Mouse (Mus musculus) liver, adult (tissue): ENCODE measurements around the gene Icam4.
A peak's percentile ranks its signal among the peaks of the same experiment; 100 is the strongest.

Experiments
- GATA4 ChIP-seq: IDR thresholded peaks from 2 replicates; pipeline ENCODE4 v1.6.1; 2014; ENCODE audit warnings: mild to moderate bottlenecking, low read length; ENCODE audit not compliant: insufficient replicate concordance

Icam4 gene

GRCm38 (mm10) chr9:21029291-21030054 is at the start of gene Icam4:
Gene Icam4 (plus strand): TSS chr9:21029373.
- TF ChIP-seq GATA4 = peak; percentile 83; the same call in 1 of the 2 replicates

- TF ChIP-seq GATA4 = no peak
These were observed 49.4 kb upstream of the Icam4 start for GRCm38 (mm10) chr9:20979769-20980168.

- TF ChIP-seq GATA4 = no peak
These were observed 47.0 kb upstream of the Icam4 start for GRCm38 (mm10) chr9:20982171-20982570.

- TF ChIP-seq GATA4 = no peak
These were observed 46.0 kb upstream of the Icam4 start for GRCm38 (mm10) chr9:20983169-20983568.

GRCm38 (mm10) chr9:20986952-20987686 is 42.1 kb upstream of the Icam4 start:
- no peak for TF ChIP-seq GATA4

GRCm38 (mm10) chr9:20987953-20988352 is 41.2 kb upstream of the Icam4 start:
- no peak for TF ChIP-seq GATA4

- no peak for TF ChIP-seq GATA4
These were observed 38.3 kb upstream of the Icam4 start for GRCm38 (mm10) chr9:20990861-20991260.

DNA sequence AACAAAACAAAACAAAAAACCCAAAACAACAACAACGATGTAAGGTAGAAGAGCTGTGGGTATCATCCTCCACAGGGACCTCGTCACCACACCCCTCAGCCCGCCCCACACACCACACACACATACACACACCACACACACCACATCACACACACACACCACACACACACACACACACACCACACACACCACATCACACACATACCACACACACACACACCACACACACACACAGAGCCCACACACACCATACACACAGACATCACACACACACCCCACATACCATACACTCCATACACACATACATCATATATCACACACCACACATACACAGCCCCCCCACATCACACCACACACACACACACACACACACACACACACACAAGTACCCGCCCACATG is 37.6 kb upstream of the Icam4 start:
- TF ChIP-seq GATA4 = no peak

- no peak for TF ChIP-seq GATA4
These were observed 35.8 kb upstream of the Icam4 start for GRCm38 (mm10) chr9:20993165-20993898.

- no peak for TF ChIP-seq GATA4
These were observed 34.1 kb upstream of the Icam4 start for GRCm38 (mm10) chr9:20995069-20995468.

- no peak for TF ChIP-seq GATA4
These were observed 32.1 kb upstream of the Icam4 start for GRCm38 (mm10) chr9:20997065-20997464.

DNA sequence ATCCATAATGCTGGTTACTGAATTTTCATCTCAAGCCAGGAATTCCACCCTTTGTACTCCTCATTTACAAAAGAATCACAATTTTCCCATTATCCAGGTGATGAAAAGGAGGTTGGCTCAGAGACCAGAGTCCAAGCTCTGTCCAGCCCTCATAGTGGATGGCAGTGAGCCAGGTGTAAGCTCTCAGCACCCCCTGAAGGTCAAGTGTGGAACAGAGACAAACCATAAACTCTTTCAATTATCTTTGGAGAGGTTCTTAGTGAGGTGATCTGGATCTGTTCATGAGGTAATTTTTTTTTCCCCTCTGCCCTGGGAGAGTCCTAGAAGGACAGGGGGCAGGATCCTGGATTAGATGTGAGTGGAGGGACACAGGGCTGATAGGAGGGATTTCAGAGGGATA is 28.4 kb upstream of the Icam4 start:
- TF ChIP-seq GATA4 = no peak

DNA sequence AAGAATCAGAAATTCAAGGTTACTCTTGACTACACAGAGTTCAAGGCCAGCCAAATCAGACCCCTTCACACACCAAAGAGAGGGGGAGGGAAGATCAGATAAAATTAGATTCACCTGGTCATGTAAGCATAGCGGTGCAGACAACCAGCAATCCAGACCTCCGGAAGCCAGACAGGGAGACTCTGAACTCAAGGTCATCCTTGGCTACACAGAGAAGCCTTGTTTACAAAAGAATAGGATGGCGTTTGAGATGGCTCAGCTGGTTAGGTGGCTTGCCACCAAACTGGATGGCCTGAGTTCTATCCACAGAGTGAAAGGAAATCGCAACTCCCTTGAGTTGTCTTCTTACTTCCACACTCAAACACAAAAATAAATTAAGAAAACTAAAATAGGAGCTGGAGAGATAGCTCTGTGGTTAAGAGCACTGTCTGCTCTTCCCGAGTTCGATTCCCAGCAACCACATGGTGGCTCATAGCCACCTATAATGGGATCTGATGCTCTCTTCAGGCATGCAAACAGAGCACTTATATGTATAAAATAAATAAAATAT is 27.4 kb upstream of the Icam4 start:
- no peak for TF ChIP-seq GATA4

- TF ChIP-seq GATA4 = no peak
These were observed 26.9 kb upstream of the Icam4 start for GRCm38 (mm10) chr9:21002270-21002626.

DNA sequence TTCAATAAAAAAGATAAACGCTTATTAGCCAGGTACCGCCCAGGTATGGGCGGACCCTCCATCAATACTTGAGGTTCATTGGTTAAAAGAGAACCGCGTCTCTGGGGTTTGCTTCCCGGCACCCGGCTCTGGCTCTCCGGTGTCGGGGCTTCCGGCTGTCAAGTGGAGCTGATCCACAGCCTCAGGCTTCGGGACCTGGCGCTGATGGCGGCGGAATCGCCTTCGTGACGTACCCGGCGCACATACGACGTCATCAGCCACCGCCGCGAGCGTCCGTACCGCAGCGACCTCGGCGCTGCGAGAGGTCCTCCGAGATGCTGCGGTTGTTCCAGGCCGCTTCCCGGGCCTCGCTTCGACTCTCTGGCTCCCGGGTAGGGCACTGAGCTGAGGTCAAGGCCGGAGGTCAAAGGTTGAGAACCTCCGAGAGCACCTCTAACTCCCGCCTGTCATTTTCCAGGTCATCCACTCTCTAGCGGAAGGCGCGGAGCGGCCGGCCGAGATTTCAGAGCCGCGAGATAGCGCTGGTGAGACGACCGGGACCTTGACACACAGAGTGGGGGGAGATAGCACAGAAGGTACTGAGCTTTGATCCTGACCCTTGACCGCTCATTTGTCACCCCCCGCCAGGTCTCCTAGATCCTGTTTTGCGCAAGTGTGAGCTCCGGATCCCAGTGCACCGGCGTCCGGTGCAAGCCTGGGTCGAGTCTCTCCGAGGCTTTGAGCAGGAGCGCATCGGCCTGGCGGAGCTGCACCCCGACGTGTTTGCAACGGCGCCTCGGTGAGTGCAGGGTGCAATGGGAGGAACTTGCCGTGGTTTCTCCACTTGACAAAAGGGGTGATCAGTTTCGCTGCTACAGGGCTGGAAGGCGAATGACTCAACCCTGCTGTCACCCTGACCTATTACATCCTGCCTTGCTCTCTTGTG is 26.3 kb upstream of the Icam4 start, which contains the start of gene Mrpl4:
TSS of gene Mrpl4 (plus strand) at position 112 of the 925 bp plus-strand sequence.
- peak; percentile 84; the same call in 1 of the 2 replicates for TF ChIP-seq GATA4
